In genomic region chr5:106843906-106844305, GRCm38 (mm10) we compare ENCODE assay signal across 21 mouse cellular contexts.
A peak's percentile ranks its signal among the peaks of the same experiment; 100 is the strongest.
DNase-seq lines count a peak whose midpoint lies in the region; ATAC-seq and TF ChIP-seq lines count a peak whose summit lies in the region.
"Had no signal": no experiment of that assay in that cellular context is flagged by ENCODE, and none has a peak within 500 bp of the region (broad histone marks: within the 10 kb centered on the region; RNA-seq: fewer than 3 reads in every experiment).

No protein-coding gene starts in this region.

- H3K79me2 ChIP-seq in MEL (ENCODE audit: control insufficient read depth, insufficient read depth, low read length, poor library complexity), result no peaks in the 10 kb centered on the region

- DNase-seq in gastrocnemius, adult 2 months, result peak; percentile 26
- no peak for DNase-seq in gastrocnemius, adult 8-10 months (ENCODE audit: low spot score in 2 of 2)
- peak; percentile 45 for DNase-seq in kidney, postnatal 4 days
- DNase-seq in 416B (ENCODE audit: low read depth) (peak; percentile 32), MEL (ENCODE audit: low read depth, low spot score) (peak; percentile 11)
- no peak for DNase-seq in spleen, postnatal 4 days (ENCODE audit: low spot score in 2 of 2)
- DNase-seq: cerebellum, adult 8-10 months; liver, postnatal 0 days; midbrain, embryonic 14.5 days; thymus, postnatal 25 days had no signal

- H3K27me3 ChIP-seq in kidney, embryonic 16.5 days (ENCODE audit: insufficient read depth, low read length), result no peaks in the 10 kb centered on the region
- H3K27me3 ChIP-seq in MEL (ENCODE audit: control insufficient read depth in 1 of 2, insufficient read depth in 2 of 2, low read length in 2 of 2), result peaks cover 0 to 3% of the 10 kb centered on the region in 2 experiments; a peak in 2 of 4 replicates
- H3K27me3 ChIP-seq: embryonic facial prominence, embryonic 15.5 days; kidney, embryonic 15.5 days; limb, embryonic 12.5 days; neural tube, embryonic 12.5 days had no signal

- H3K4me1 ChIP-seq in kidney, embryonic 16.5 days (ENCODE audit: insufficient read depth, low read length), result no peaks in the 10 kb centered on the region
- H3K4me1 ChIP-seq in MEL (ENCODE audit: control insufficient read depth in 1 of 2, insufficient read depth in 2 of 2, low read length in 2 of 2), result no peaks in the 10 kb centered on the region
- H3K4me1 ChIP-seq: embryonic facial prominence, embryonic 15.5 days; kidney, embryonic 15.5 days; limb, embryonic 12.5 days; megakaryocyte, embryonic 14.5 days; neural tube, embryonic 12.5 days had no signal

- no peaks in the 10 kb centered on the region for H3K9me3 ChIP-seq in kidney, embryonic 16.5 days (ENCODE audit: low read length)
- H3K9me3 ChIP-seq in MEL (replicated peaks; ENCODE audit: insufficient read depth, low read length), result no peaks in the 10 kb centered on the region
- H3K9me3 ChIP-seq: embryonic facial prominence, embryonic 15.5 days; kidney, embryonic 15.5 days; limb, embryonic 12.5 days; megakaryocyte, embryonic 14.5 days; neural tube, embryonic 12.5 days had no signal

- no peak for TF ChIP-seq EP300 in MEL (IDR thresholded peaks at IDR 0.05; ENCODE audit: low read depth in 1 of 2, low read length in 2 of 2)

- H3K4me2 ChIP-seq in kidney, embryonic 16.5 days (replicated peaks; ENCODE audit: low read depth, low read length), result no peak overlapping the region
- H3K4me2 ChIP-seq: embryonic facial prominence, embryonic 15.5 days; heart, embryonic 11.5 days; kidney, embryonic 15.5 days; limb, embryonic 12.5 days; liver, embryonic 11.5 days; neural tube, embryonic 12.5 days had no signal

- TF ChIP-seq POLR2A in MEL (IDR thresholded peaks at IDR 0.05; ENCODE audit: control insufficient read depth in 1 of 2, insufficient read depth in 1 of 2, low read depth in 1 of 2, low read length in 2 of 2, poor library complexity in 1 of 2), result no peak

- no peak overlapping the region for H3K4me3 ChIP-seq in gastrocnemius, adult 2 months
- no peak overlapping the region for H3K4me3 ChIP-seq in kidney, embryonic 16.5 days (ENCODE audit: low read length)
- H3K4me3 ChIP-seq in MEL (ENCODE audit: control insufficient read depth in 1 of 2, insufficient read depth in 1 of 2, low read depth in 2 of 2, low read length in 2 of 2), result no peak overlapping the region
- H3K4me3 ChIP-seq: embryonic facial prominence, embryonic 15.5 days; kidney, embryonic 15.5 days; limb, embryonic 12.5 days; megakaryocyte, embryonic 14.5 days; neural tube, embryonic 12.5 days had no signal

- 72% methylated on average over 2 of the region's 2 CpGs for WGBS in kidney, embryonic 16.5 days

- no peaks in the 10 kb centered on the region for H3K36me3 ChIP-seq in kidney, embryonic 16.5 days (ENCODE audit: insufficient read depth, low read length)
- H3K36me3 ChIP-seq in MEL (ENCODE audit: control insufficient read depth in 1 of 2, insufficient read depth in 2 of 2, low read length in 2 of 2), result no peaks in the 10 kb centered on the region
- H3K36me3 ChIP-seq: embryonic facial prominence, embryonic 15.5 days; kidney, embryonic 15.5 days; limb, embryonic 12.5 days; neural tube, embryonic 12.5 days had no signal

- intact Hi-C loops in gastrocnemius, adult 2 months (cut with DNase I), result no loop called here

- TF ChIP-seq CTCF in gastrocnemius, adult 2 months (IDR thresholded peaks at IDR 0.05), result no peak
- no peak for TF ChIP-seq CTCF in MEL (IDR thresholded peaks at IDR 0.05 in 2 of 3, conservative IDR thresholded peaks at IDR 0.05 in 1 of 3; ENCODE audit: control insufficient read depth in 1 of 3, insufficient read depth in 1 of 3, low read depth in 2 of 3, low read length in 3 of 3, poor library complexity in 1 of 3, severe bottlenecking in 1 of 3)

- no peak for ATAC-seq in kidney, embryonic 16.5 days (ENCODE audit: low FRiP score, low TSS enrichment)
- ATAC-seq: forebrain, embryonic 16.5 days; hindbrain, postnatal 0 days; intestine, embryonic 16.5 days; liver, postnatal 0 days had no signal

- H3K27ac ChIP-seq in gastrocnemius, adult 2 months, result no peak overlapping the region
- H3K27ac ChIP-seq in kidney, embryonic 16.5 days (ENCODE audit: low read length), result no peak overlapping the region
- no peak overlapping the region for H3K27ac ChIP-seq in MEL (ENCODE audit: control insufficient read depth, low read depth, low read length)
- H3K27ac ChIP-seq: embryonic facial prominence, embryonic 15.5 days; hindbrain, postnatal 0 days; kidney, embryonic 15.5 days; limb, embryonic 12.5 days; neural tube, embryonic 12.5 days had no signal

- H3K9ac ChIP-seq in kidney, embryonic 16.5 days (replicated peaks; ENCODE audit: low read length), result no peak overlapping the region
- H3K9ac ChIP-seq in MEL (ENCODE audit: control insufficient read depth, low read depth, low read length, poor library complexity, severe bottlenecking), result no peak overlapping the region
- H3K9ac ChIP-seq: embryonic facial prominence, embryonic 15.5 days; kidney, embryonic 15.5 days; limb, embryonic 12.5 days; liver, postnatal 0 days; neural tube, embryonic 12.5 days had no signal

- no peak for TF ChIP-seq RAD21 in MEL (IDR thresholded peaks at IDR 0.05; ENCODE audit: low read depth, low read length)

TF ChIP-seq in MEL, 35 proteins besides CTCF, POLR2A, EP300 and RAD21:
- no peak for TF ChIP-seq MYC (IDR thresholded peaks at IDR 0.05; ENCODE audit: low read depth, low read length)
- TF ChIP-seq ZKSCAN1 (IDR thresholded peaks at IDR 0.05; ENCODE audit: low read depth, low read length), result no peak
- TF ChIP-seq TAL1 (IDR thresholded peaks at IDR 0.05; ENCODE audit: low read length), result no peak
- no peak for TF ChIP-seq MAFK (IDR thresholded peaks at IDR 0.05; ENCODE audit: borderline replicate concordance, low read depth, low read length)
- TF ChIP-seq ZMIZ1 (IDR thresholded peaks at IDR 0.05; ENCODE audit: low read depth, low read length), result no peak
- no peak for TF ChIP-seq ZNF384 (IDR thresholded peaks at IDR 0.05; ENCODE audit: low read depth, low read length)
- no peak for TF ChIP-seq POLR2AphosphoS2 (IDR thresholded peaks at IDR 0.05; ENCODE audit: low read length)
- no peak for TF ChIP-seq NRF1 (IDR thresholded peaks at IDR 0.05; ENCODE audit: insufficient read depth, low read depth, low read length, poor library complexity, severe bottlenecking)
- no peak for TF ChIP-seq TBP (IDR thresholded peaks at IDR 0.05; ENCODE audit: low read depth, low read length)
- TF ChIP-seq MAZ (IDR thresholded peaks at IDR 0.05; ENCODE audit: low read depth, low read length), result no peak
- no peak for TF ChIP-seq POLR2AphosphoS5 (IDR thresholded peaks at IDR 0.05; ENCODE audit: borderline replicate concordance, low read depth, low read length)
- no peak for TF ChIP-seq TCF12 (IDR thresholded peaks at IDR 0.05; ENCODE audit: low read depth, low read length)
- no peak for TF ChIP-seq JUND (IDR thresholded peaks at IDR 0.05; ENCODE audit: low read depth, low read length)
- TF ChIP-seq KAT2A (conservative IDR thresholded peaks at IDR 0.05; ENCODE audit: low read depth, low read length), result no peak
- no peak for TF ChIP-seq E2F4 (IDR thresholded peaks at IDR 0.05; ENCODE audit: borderline replicate concordance, low read depth, low read length)
- TF ChIP-seq SMC3 (IDR thresholded peaks at IDR 0.05; ENCODE audit: low read depth, low read length), result no peak
- no peak for TF ChIP-seq ZC3H11A (IDR thresholded peaks at IDR 0.05; ENCODE audit: low read depth, low read length)
- no peak for TF ChIP-seq MYB (IDR thresholded peaks at IDR 0.05; ENCODE audit: low read depth, low read length)
- no peak for TF ChIP-seq ELF1 (IDR thresholded peaks at IDR 0.05; ENCODE audit: low read depth, low read length)
- no peak for TF ChIP-seq NELFE (IDR thresholded peaks at IDR 0.05; ENCODE audit: low read depth, low read length)

Comparison
In these comparisons a context has a peak if more than half of its experiments do, and no peak if none do; other contexts are left out.
1. DNase-seq: peak in gastrocnemius, adult 2 months (single experiment), kidney, postnatal 4 days (2 of 2), 416B (single experiment) and MEL (single experiment); none in gastrocnemius, adult 8-10 months (0 of 2) and spleen, postnatal 4 days (0 of 2).